Comparison of ENCODE assay signal across 19 mouse cellular contexts in genomic region chr5:23908486-23909090, GRCm38 (mm10).
A peak's percentile ranks its signal among the peaks of the same experiment; 100 is the strongest.
DNase-seq lines count a peak whose midpoint lies in the region; ATAC-seq and TF ChIP-seq lines count a peak whose summit lies in the region.
"Had no signal": no experiment of that assay in that cellular context is flagged by ENCODE, and none has a peak within 500 bp of the region (broad histone marks: within the 10 kb centered on the region; RNA-seq: fewer than 3 reads in every experiment).

No protein-coding gene starts in this region.

- no peaks in the 10 kb centered on the region for H3K36me3 ChIP-seq in kidney, adult 2 months (ENCODE audit: control insufficient read depth, insufficient read depth, low read length)
- H3K36me3 ChIP-seq in neural tube, embryonic 15.5 days: no peaks in the 10 kb centered on the region
- H3K36me3 ChIP-seq: embryonic facial prominence, embryonic 13.5 days; heart, embryonic 13.5 days; hindbrain, embryonic 12.5 days had no signal

- no peak for TF ChIP-seq POLR2A in kidney, adult 2 months (IDR thresholded peaks at IDR 0.05; ENCODE audit: low read depth, low read length)

- no peak for ATAC-seq in neural tube, embryonic 15.5 days (ENCODE audit: low FRiP score)
- ATAC-seq: forebrain, embryonic 13.5 days; forebrain, postnatal 0 days; hindbrain, embryonic 16.5 days; inflammation-experienced regulatory T-cells, adult 6 months had no signal

- no peak overlapping the region for H3K27ac ChIP-seq in kidney, adult 2 months (ENCODE audit: insufficient read depth, low read depth, low read length)
- H3K27ac ChIP-seq in neural tube, embryonic 15.5 days (replicated peaks): no peak overlapping the region
- H3K27ac ChIP-seq: embryonic facial prominence, embryonic 13.5 days; forebrain, embryonic 13.5 days; heart, embryonic 13.5 days; hindbrain, embryonic 12.5 days had no signal

- no peaks in the 10 kb centered on the region for H3K9me3 ChIP-seq in neural tube, embryonic 15.5 days (replicated peaks)

- H3K4me3 ChIP-seq in kidney, adult 2 months (ENCODE audit: insufficient read depth, low read depth, low read length): no peak overlapping the region
- no peak overlapping the region for H3K4me3 ChIP-seq in neural tube, embryonic 15.5 days (replicated peaks)
- H3K4me3 ChIP-seq: embryonic facial prominence, embryonic 13.5 days; forebrain, embryonic 13.5 days; heart, embryonic 13.5 days; hindbrain, embryonic 12.5 days had no signal

- WGBS in kidney, adult 2 months: 39% methylated on average over 4 of the region's 4 CpGs
- 62% methylated on average over 4 of the region's 4 CpGs for WGBS in neural tube, embryonic 15.5 days

- H3K9ac ChIP-seq in neural tube, embryonic 15.5 days (replicated peaks): no peak overlapping the region
- H3K9ac ChIP-seq: embryonic facial prominence, embryonic 13.5 days; forebrain, embryonic 13.5 days; forebrain, postnatal 0 days; heart, embryonic 13.5 days; hindbrain, embryonic 12.5 days had no signal

- H3K27me3 ChIP-seq in kidney, adult 2 months (replicated peaks; ENCODE audit: control insufficient read depth, insufficient read depth, low read length): no peaks in the 10 kb centered on the region
- no peaks in the 10 kb centered on the region for H3K27me3 ChIP-seq in neural tube, embryonic 15.5 days (replicated peaks)
- H3K27me3 ChIP-seq: embryonic facial prominence, embryonic 13.5 days; forebrain, embryonic 13.5 days; heart, embryonic 13.5 days; hindbrain, embryonic 12.5 days had no signal

- DNase-seq in adrenal gland, adult 8-10 months: peak; percentile 52
- DNase-seq in adrenal gland, postnatal 10 days: no peak
- DNase-seq in kidney, adult 2 months: peak; percentile 15
- DNase-seq in kidney, postnatal 25 days: no peak
- peak; percentile 45 for DNase-seq in neural tube, embryonic 10.5 days (ENCODE audit: extremely low spot score, low spot score)
- DNase-seq in gastrocnemius, adult 8-10 months (ENCODE audit: low spot score in 2 of 2): no peak
- DNase-seq: cerebellum, adult 18-20 months; cerebellum, adult 9-11 months; cerebellum, postnatal 36 days; forebrain, postnatal 0 days; gastrocnemius, postnatal 25 days; heart, postnatal 4 days had no signal

- H3K4me1 ChIP-seq in kidney, adult 2 months (ENCODE audit: control insufficient read depth, insufficient read depth, low read length): no peaks in the 10 kb centered on the region
- H3K4me1 ChIP-seq in neural tube, embryonic 15.5 days: no peaks in the 10 kb centered on the region
- H3K4me1 ChIP-seq: forebrain, embryonic 13.5 days; heart, embryonic 13.5 days; hindbrain, embryonic 12.5 days had no signal

- TF ChIP-seq CTCF in kidney, adult 2 months (conservative IDR thresholded peaks at IDR 0.05; ENCODE audit: insufficient read depth, insufficient read length, low read depth, low read length): no peak

- H3K4me2 ChIP-seq in neural tube, embryonic 15.5 days: no peak overlapping the region
- H3K4me2 ChIP-seq: embryonic facial prominence, embryonic 13.5 days; forebrain, embryonic 13.5 days; heart, embryonic 13.5 days; hindbrain, embryonic 12.5 days had no signal

Comparison
In these comparisons a context has a peak if more than half of its experiments do, and no peak if none do; other contexts are left out.
1. DNase-seq: peak in adrenal gland, adult 8-10 months (single experiment), kidney, adult 2 months (single experiment) and neural tube, embryonic 10.5 days (single experiment); none in adrenal gland, postnatal 10 days (single experiment), kidney, postnatal 25 days (0 of 2) and gastrocnemius, adult 8-10 months (0 of 2).